Mouse (Mus musculus) adrenal gland, postnatal 25 days (tissue): ENCODE results near the gene Eif6. TPM values are rescaled to one million over a fixed set of nuclear protein-coding genes. Genes with fewer than 3 reads are reported as not detected.

Experiments
- DNase-seq: peaks from one replicate; pipeline ENCODE4 v3.0.0; 2021; ENCODE audit warnings: mixed read lengths
- total RNA-seq: library from RNA; stranded (reverse); gene quantifications from 2 replicates; pipeline ENCODE4 v1.2.3, GENCODE M21; 2021

Gene Eif6
- total RNA-seq, 1 experiment from 2014 or later: 112 TPM

GRCm38 (mm10) chr2:155823722-155824121 is 3.0 kb downstream of the Eif6 start:
- no peak for DNase-seq

- DNase-seq: no peak
These were observed 5.9 kb downstream of the Eif6 start for GRCm38 (mm10) chr2:155820779-155821178.

GRCm38 (mm10) chr2:155819449-155820251 is 7.1 kb downstream of the Eif6 start:
- no peak for DNase-seq

GRCm38 (mm10) chr2:155819392-155819448 is 7.5 kb downstream of the Eif6 start, which contains the start of gene BC029722:
Gene BC029722, minus strand, starts transcription at chr2:155819426.
- DNase-seq: no peak

GRCm38 (mm10) chr2:155818596-155819391 is 7.9 kb downstream of the Eif6 start:
- peak; percentile 96 for DNase-seq

GRCm38 (mm10) chr2:155817301-155818245 is 9.2 kb downstream of the Eif6 start:
- peak; percentile 71 for DNase-seq

- no peak for DNase-seq
These were observed 10.5 kb downstream of the Eif6 start for GRCm38 (mm10) chr2:155816179-155816578.

- no peak for DNase-seq
These were observed 11.9 kb downstream of the Eif6 start for GRCm38 (mm10) chr2:155814829-155815228.

GRCm38 (mm10) chr2:155812637-155813036 is 14.1 kb downstream of the Eif6 start:
- DNase-seq: no peak

GRCm38 (mm10) chr2:155811821-155812396 is 14.8 kb downstream of the Eif6 start:
- DNase-seq: peak; percentile 87

GRCm38 (mm10) chr2:155809620-155810019 is 17.1 kb downstream of the Eif6 start:
- DNase-seq: peak; percentile 62

GRCm38 (mm10) chr2:155807408-155807807 is 19.3 kb downstream of the Eif6 start:
- DNase-seq: no peak

- peak; percentile 70 for DNase-seq
These were observed 20.2 kb downstream of the Eif6 start for GRCm38 (mm10) chr2:155806548-155806947.

GRCm38 (mm10) chr2:155805925-155806255 is 20.8 kb downstream of the Eif6 start:
- no peak for DNase-seq

- peak; percentile 89 for DNase-seq
These were observed 21.3 kb downstream of the Eif6 start for GRCm38 (mm10) chr2:155805231-155805924.

- DNase-seq: no peak
These were observed 22.7 kb downstream of the Eif6 start for GRCm38 (mm10) chr2:155804053-155804452.

- no peak for DNase-seq
These were observed 24.0 kb downstream of the Eif6 start for GRCm38 (mm10) chr2:155802761-155803160.

- DNase-seq: no peak
These were observed 28.1 kb downstream of the Eif6 start for GRCm38 (mm10) chr2:155798613-155799012.

GRCm38 (mm10) chr2:155794674-155795445 is 31.9 kb downstream of the Eif6 start:
- peak; percentile 42 for DNase-seq

GRCm38 (mm10) chr2:155792899-155793298 is 33.8 kb downstream of the Eif6 start:
- DNase-seq: no peak
